Mouse (Mus musculus) myocyte (in vitro differentiated cells): ENCODE measurements at regions not wholly inside any gene's neighbourhood (a gene's known extent, or its start where the extent isn't known, plus 50 kb on each side); places are given as distances from the start of the nearest gene placed in this dataset.

Experiments used
- H3K27me3 ChIP-seq: one replicate; pipeline ENCODE4 v1.6.1; 2011; ENCODE audit not compliant: control insufficient read depth, insufficient read depth, insufficient read length
- H3K36me3 ChIP-seq: one replicate; pipeline ENCODE4 v1.6.1; 2011; ENCODE audit not compliant: control insufficient read depth, insufficient read depth
- H3K4me2 ChIP-seq: one replicate; pipeline ENCODE4 v1.6.1; 2011; ENCODE audit warnings: low read depth, control low read depth
- H3K4me3 ChIP-seq: one replicate; pipeline ENCODE4 v1.5.1; 2011; ENCODE audit warnings: mild to moderate bottlenecking, control low read depth, moderate library complexity
- H3K79me2 ChIP-seq: one replicate; pipeline ENCODE4 v1.6.1; 2011; ENCODE audit not compliant: control insufficient read depth, insufficient read depth
- H3ac ChIP-seq: one replicate; pipeline ENCODE4 v1.6.1; 2011; ENCODE audit not compliant: control insufficient read depth, insufficient read length
- CEBPB ChIP-seq: IDR thresholded peaks from 2 replicates; pipeline ENCODE4 v1.6.1; 2011; ENCODE audit warnings: mild to moderate bottlenecking, moderate library complexity; ENCODE audit not compliant: poor library complexity, insufficient read depth, severe bottlenecking
- E2F4 ChIP-seq: IDR thresholded peaks from one replicate; pipeline ENCODE4 v1.6.1; 2011; ENCODE audit warnings: mild to moderate bottlenecking, control low read depth, moderate library complexity; ENCODE audit not compliant: insufficient read depth
- MAX ChIP-seq: IDR thresholded peaks from one replicate; pipeline ENCODE4 v1.6.1; 2011; ENCODE audit warnings: low read depth, mild to moderate bottlenecking, control low read depth
- MYOD1 ChIP-seq, 3 experiments: IDR thresholded peaks; one replicate each; pipeline ENCODE4 v1.6.1; 2011; ENCODE audit warnings: control low read depth in 2 of 3, low read depth in 2 of 3, mild to moderate bottlenecking in 2 of 3, moderate library complexity in 1 of 3; ENCODE audit not compliant: insufficient read length in 2 of 3, control insufficient read depth in 1 of 3
- MYOG ChIP-seq, 3 experiments: IDR thresholded peaks; one replicate each; pipeline ENCODE4 v1.6.1; 2011; ENCODE audit warnings: control low read depth in 2 of 3, low read depth in 2 of 3, mild to moderate bottlenecking in 2 of 3; ENCODE audit not compliant: insufficient read length in 2 of 3, control insufficient read depth in 1 of 3, insufficient read depth in 1 of 3
- POLR2A ChIP-seq: IDR thresholded peaks from one replicate; pipeline ENCODE4 v1.6.1; 2011; ENCODE audit warnings: low read depth, mild to moderate bottlenecking, control low read depth, moderate library complexity; ENCODE audit not compliant: insufficient read length
- POLR2AphosphoS2 ChIP-seq: IDR thresholded peaks from one replicate; pipeline ENCODE4 v1.6.1; 2011; ENCODE audit warnings: low read depth, control low read depth; ENCODE audit not compliant: insufficient read length
- REST ChIP-seq: IDR thresholded peaks from one replicate; pipeline ENCODE4 v1.6.1; 2011; ENCODE audit warnings: mild to moderate bottlenecking, control low read depth, moderate library complexity; ENCODE audit not compliant: insufficient read depth, insufficient read length
- SRF ChIP-seq: IDR thresholded peaks from one replicate; pipeline ENCODE4 v1.6.1; 2011; ENCODE audit warnings: low read depth; ENCODE audit not compliant: control insufficient read depth, insufficient read length
- TCF12 ChIP-seq: IDR thresholded peaks from one replicate; pipeline ENCODE4 v1.6.1; 2011; ENCODE audit warnings: mild to moderate bottlenecking, control low read depth; ENCODE audit not compliant: poor library complexity, insufficient read depth, severe bottlenecking
- TCF3 ChIP-seq: IDR thresholded peaks from one replicate; pipeline ENCODE4 v1.6.1; 2011; ENCODE audit warnings: low read depth, control low read depth; ENCODE audit not compliant: insufficient read length
- USF1 ChIP-seq: IDR thresholded peaks from one replicate; pipeline ENCODE4 v1.6.1; 2011; ENCODE audit warnings: low read depth, mild to moderate bottlenecking, control low read depth, moderate library complexity

DNA sequence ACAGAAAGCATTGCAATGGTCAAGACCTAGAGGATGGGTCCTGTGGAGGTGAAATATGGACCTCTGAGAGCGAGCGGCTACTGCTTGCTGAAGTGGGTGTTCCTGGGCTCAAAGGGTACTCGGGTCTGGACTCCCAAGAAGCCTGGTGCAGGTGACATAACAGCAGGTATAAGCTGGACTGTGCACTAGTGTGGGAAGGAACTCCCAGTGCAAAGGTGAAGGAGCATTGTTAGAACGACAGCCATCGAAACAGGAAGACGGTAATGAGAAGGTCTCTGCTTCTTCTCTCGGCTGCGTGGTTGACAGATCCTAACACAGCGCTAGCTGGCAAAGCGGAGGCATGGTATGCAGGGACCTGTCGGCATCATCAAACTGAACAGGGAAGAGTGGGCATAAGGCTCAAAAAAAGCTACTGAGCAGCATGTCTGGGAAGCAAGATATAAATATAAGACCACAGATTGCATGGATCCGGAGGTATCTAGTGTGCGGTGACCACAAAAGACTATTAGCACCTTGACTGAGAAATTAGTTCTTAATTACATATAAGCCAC is 287.0 kb upstream of the Klf3 start:
- Histone ChIP-seq H3ac (no peak overlapping the region), H3K4me3 (no peak overlapping the region), H3K4me2 (no peak overlapping the region), H3K36me3 (no peaks in the 10 kb centered on the region), H3K27me3 (no peaks in the 10 kb centered on the region), H3K79me2 (no peaks in the 10 kb centered on the region)
- TF ChIP-seq E2F4: no peak
- no peak for TF ChIP-seq MYOD1 (IDR thresholded peaks at IDR 0.05; ENCODE audit: control insufficient read depth in 1 of 3, insufficient read length in 2 of 3, low read depth in 2 of 3)
- TF ChIP-seq TCF3: no peak
- TF ChIP-seq MYOG (IDR thresholded peaks at IDR 0.05; ENCODE audit: control insufficient read depth in 1 of 3, insufficient read depth in 1 of 3, insufficient read length in 2 of 3, low read depth in 2 of 3): no peak
- no peak for TF ChIP-seq MAX
- TF ChIP-seq TCF12: no peak
- TF ChIP-seq REST: no peak
- TF ChIP-seq POLR2A: no peak
- no peak for TF ChIP-seq POLR2AphosphoS2
- no peak for TF ChIP-seq USF1
- no peak for TF ChIP-seq CEBPB
- no peak for TF ChIP-seq SRF

DNA sequence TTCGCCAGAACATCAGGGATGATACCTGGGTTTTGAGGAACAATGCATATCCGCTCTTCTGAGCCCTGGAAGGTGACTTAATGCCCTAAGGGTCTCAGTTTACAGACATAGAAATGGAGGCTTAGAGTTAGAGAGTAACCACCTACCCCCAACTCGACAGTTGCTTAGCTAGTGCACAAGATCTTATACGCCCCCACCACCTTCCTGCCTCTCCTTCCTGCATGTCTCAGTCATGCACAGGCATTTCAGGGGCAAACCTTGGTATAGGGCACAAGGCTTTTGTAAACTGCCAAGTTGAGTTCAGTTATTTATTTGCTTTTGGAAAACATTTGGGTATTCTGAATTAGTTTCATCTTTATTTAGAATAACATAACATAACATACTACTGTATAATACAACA is 285.9 kb upstream of the Klf3 start:
- Histone ChIP-seq H3K79me2 (no peaks in the 10 kb centered on the region), H3K36me3 (no peaks in the 10 kb centered on the region), H3ac (no peak overlapping the region), H3K4me3 (no peak overlapping the region), H3K4me2 (no peak overlapping the region), H3K27me3 (no peaks in the 10 kb centered on the region)
- no peak for TF ChIP-seq TCF12
- TF ChIP-seq POLR2AphosphoS2: no peak
- TF ChIP-seq POLR2A: no peak
- TF ChIP-seq TCF3: no peak
- no peak for TF ChIP-seq MYOD1 (IDR thresholded peaks at IDR 0.05; ENCODE audit: control insufficient read depth in 1 of 3, insufficient read length in 2 of 3, low read depth in 2 of 3)
- TF ChIP-seq SRF: no peak
- no peak for TF ChIP-seq E2F4
- TF ChIP-seq MYOG (IDR thresholded peaks at IDR 0.05; ENCODE audit: control insufficient read depth in 1 of 3, insufficient read depth in 1 of 3, insufficient read length in 2 of 3, low read depth in 2 of 3): no peak
- no peak for TF ChIP-seq USF1
- no peak for TF ChIP-seq MAX
- no peak for TF ChIP-seq REST

DNA sequence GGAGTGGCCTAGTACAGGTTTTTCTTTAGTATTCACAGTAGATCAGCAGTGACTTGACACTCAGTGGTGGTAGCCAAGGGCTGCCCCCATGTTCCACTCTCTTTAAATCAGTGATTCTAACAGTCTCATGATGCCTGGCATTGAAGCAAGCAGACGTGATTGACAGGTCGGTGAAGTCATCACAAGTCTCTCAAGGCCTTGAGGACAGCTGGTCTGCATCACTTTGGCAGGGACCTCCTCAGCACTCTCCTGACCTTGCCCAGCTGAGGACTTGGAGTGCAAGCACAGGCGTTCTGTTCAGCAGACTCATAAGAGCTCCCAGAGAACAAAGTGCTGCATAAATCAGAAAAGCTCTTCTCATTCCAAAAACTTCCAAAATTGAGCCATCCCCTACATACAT is 285.4 kb upstream of the Klf3 start:
- H3K27me3 ChIP-seq: no peaks in the 10 kb centered on the region
- TF ChIP-seq MYOG (IDR thresholded peaks at IDR 0.05; ENCODE audit: control insufficient read depth in 1 of 3, insufficient read depth in 1 of 3, insufficient read length in 2 of 3, low read depth in 2 of 3): peak in 1 of 3 experiments; percentile 50
- TF ChIP-seq MAX: no peak
- TF ChIP-seq MYOD1 (IDR thresholded peaks at IDR 0.05; ENCODE audit: control insufficient read depth in 1 of 3, insufficient read length in 2 of 3, low read depth in 2 of 3): peak in 1 of 3 experiments; percentile 54

DNA sequence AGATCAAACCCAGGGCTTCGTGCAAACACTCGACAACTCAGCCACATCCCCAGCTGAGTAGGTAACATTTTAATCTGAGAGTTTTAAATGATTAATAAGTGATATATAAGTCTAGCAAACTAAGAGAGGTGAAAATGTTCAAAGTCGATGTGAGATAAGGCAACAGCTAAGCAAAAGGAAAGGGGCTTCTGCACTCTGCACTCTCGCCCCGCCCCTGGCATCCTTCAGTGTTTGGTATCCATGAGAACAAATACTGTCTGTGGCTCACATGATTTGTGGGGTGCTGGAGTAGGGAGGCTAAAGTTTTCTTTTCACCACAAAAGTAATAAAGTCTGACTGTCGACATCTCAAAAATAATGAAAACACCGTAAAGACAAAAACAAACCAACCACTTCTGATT is 284.2 kb upstream of the Klf3 start:
- Histone ChIP-seq H3K27me3 (no peaks in the 10 kb centered on the region), H3K4me3 (no peak overlapping the region), H3K4me2 (no peak overlapping the region), H3K79me2 (no peaks in the 10 kb centered on the region), H3K36me3 (no peaks in the 10 kb centered on the region), H3ac (no peak overlapping the region)
- no peak for TF ChIP-seq E2F4
- no peak for TF ChIP-seq CEBPB
- TF ChIP-seq TCF3: no peak
- no peak for TF ChIP-seq MYOD1 (IDR thresholded peaks at IDR 0.05; ENCODE audit: control insufficient read depth in 1 of 3, insufficient read length in 2 of 3, low read depth in 2 of 3)
- no peak for TF ChIP-seq MAX
- no peak for TF ChIP-seq REST
- no peak for TF ChIP-seq POLR2A
- no peak for TF ChIP-seq MYOG (IDR thresholded peaks at IDR 0.05; ENCODE audit: control insufficient read depth in 1 of 3, insufficient read depth in 1 of 3, insufficient read length in 2 of 3, low read depth in 2 of 3)
- no peak for TF ChIP-seq SRF
- TF ChIP-seq POLR2AphosphoS2: no peak
- TF ChIP-seq TCF12: no peak
- no peak for TF ChIP-seq USF1

More for the DNA sequence above, 285.4 kb upstream of the Klf3 start:
- Histone ChIP-seq H3K79me2 (no peaks in the 10 kb centered on the region), H3K4me3 (no peak overlapping the region), H3K4me2 (no peak overlapping the region), H3ac (no peak overlapping the region), H3K36me3 (no peaks in the 10 kb centered on the region)

DNA sequence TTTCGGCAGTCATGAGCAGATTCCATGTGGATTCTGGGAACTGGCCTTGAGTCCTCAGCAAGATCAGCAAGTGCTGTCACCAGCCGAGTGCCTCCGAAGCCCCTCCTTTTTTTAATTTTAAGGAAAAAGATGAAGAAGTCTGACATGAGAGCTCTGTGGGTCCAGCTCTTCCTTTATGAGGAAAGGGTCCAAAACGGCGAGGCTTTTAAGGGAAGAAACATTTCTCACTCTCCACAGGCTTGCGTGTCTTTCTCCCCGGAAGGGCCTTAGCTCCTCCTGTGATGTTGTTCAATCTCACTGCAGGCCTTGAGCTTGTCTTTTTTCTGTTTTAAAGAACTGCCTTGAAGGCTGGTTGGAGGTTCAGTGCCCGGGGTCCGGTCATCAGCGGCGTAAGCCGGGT is 283.5 kb upstream of the Klf3 start:
- no peaks in the 10 kb centered on the region for H3K36me3 ChIP-seq
- TF ChIP-seq E2F4 (no peak), TCF12 (no peak), POLR2A (no peak), MYOD1 (IDR thresholded peaks at IDR 0.05; ENCODE audit: control insufficient read depth in 1 of 3, insufficient read length in 2 of 3, low read depth in 2 of 3) (no peak), MYOG (IDR thresholded peaks at IDR 0.05; ENCODE audit: control insufficient read depth in 1 of 3, insufficient read depth in 1 of 3, insufficient read length in 2 of 3, low read depth in 2 of 3) (no peak), MAX (no peak), POLR2AphosphoS2 (no peak), TCF3 (no peak), SRF (no peak), USF1 (no peak), CEBPB (no peak), REST (no peak)
- H3K4me3 ChIP-seq: no peak overlapping the region
- no peaks in the 10 kb centered on the region for H3K27me3 ChIP-seq
- no peak overlapping the region for H3ac ChIP-seq
- no peak overlapping the region for H3K4me2 ChIP-seq
- no peaks in the 10 kb centered on the region for H3K79me2 ChIP-seq
